Mouse (Mus musculus) liver, embryonic 11.5 days (tissue): ENCODE results near the gene Rb1. TPM values are rescaled to one million over a fixed set of nuclear protein-coding genes. Genes with fewer than 3 reads are reported as not detected.

Experiments used
- ATAC-seq: fragments of 200-750 bp; cut with Nextera tagmentation; replicated peaks from 2 replicates; pipeline ENCODE4 v1.8.0; 2017; ENCODE audit warnings: moderate number of reproducible peaks, mild to moderate bottlenecking, moderate TSS enrichment, moderate library complexity; ENCODE audit not compliant: low FRiP score
- DNase-seq: peaks from one replicate; pipeline ENCODE4 v3.0.0-alpha.2; 2017; ENCODE audit warnings: low spot score
- H3K27ac ChIP-seq: fragments of 300-500 bp; sonication (generic); 2 replicates; pipeline ENCODE4 v1.5.1; 2014; ENCODE audit warnings: mild to moderate bottlenecking, low read depth, low read length, control low read depth
- H3K27me3 ChIP-seq: fragments of 300-500 bp; sonication (generic); replicated peaks from 2 replicates; pipeline ENCODE4 v1.6.1; 2014; ENCODE audit warnings: low read length, mixed read lengths; ENCODE audit not compliant: control insufficient read depth, insufficient read depth
- H3K36me3 ChIP-seq: fragments of 300-500 bp; sonication (generic); 2 replicates; pipeline ENCODE4 v1.6.1; 2014; ENCODE audit warnings: mild to moderate bottlenecking, low read length, moderate library complexity, mixed read lengths; ENCODE audit not compliant: control insufficient read depth, insufficient read depth
- H3K4me1 ChIP-seq: fragments of 300-500 bp; sonication (generic); replicated peaks from 2 replicates; pipeline ENCODE4 v1.6.1; 2014; ENCODE audit warnings: low read length, mixed read lengths; ENCODE audit not compliant: control insufficient read depth, insufficient read depth
- H3K4me2 ChIP-seq: fragments of 300-500 bp; sonication (generic); 2 replicates; pipeline ENCODE4 v1.6.1; 2014; ENCODE audit warnings: mild to moderate bottlenecking, control low read depth, moderate library complexity
- H3K4me3 ChIP-seq: fragments of 300-500 bp; sonication (generic); 2 replicates; pipeline ENCODE4 v1.5.1; 2014; ENCODE audit warnings: low read depth, low read length, control low read depth
- H3K9ac ChIP-seq: fragments of 300-500 bp; sonication (generic); 2 replicates; pipeline ENCODE4 v1.6.1; 2014; ENCODE audit warnings: low read depth, low read length, control low read depth
- H3K9me3 ChIP-seq: fragments of 300-500 bp; sonication (generic); 2 replicates; pipeline ENCODE4 v1.6.1; 2016; ENCODE audit warnings: low read length, inconsistent platforms, mixed read lengths; ENCODE audit not compliant: control insufficient read depth
- WGBS: fragments of 180-500 bp; shearing (Covaris S2); extraction: QIAGEN DNeasy Blood & Tissue Kit; methylation state at CpG from one replicate; pipeline ENCODE4 v1.1.7; 2014; 5-methylcytosine and 5-hydroxymethylcytosine counted together
- polyA plus RNA-seq: library from polyadenylated mRNA; unstranded; fragments of >200 nt; fragmentation: Nextera tagmentation; extraction: Ambion mirVana; gene quantifications from 2 replicates; pipeline ENCODE4 v1.2.1, GENCODE M21; 2014

The Rb1 gene
- polyA plus RNA-seq, 1 experiment from 2014 or later: 22.3 TPM

DNA sequence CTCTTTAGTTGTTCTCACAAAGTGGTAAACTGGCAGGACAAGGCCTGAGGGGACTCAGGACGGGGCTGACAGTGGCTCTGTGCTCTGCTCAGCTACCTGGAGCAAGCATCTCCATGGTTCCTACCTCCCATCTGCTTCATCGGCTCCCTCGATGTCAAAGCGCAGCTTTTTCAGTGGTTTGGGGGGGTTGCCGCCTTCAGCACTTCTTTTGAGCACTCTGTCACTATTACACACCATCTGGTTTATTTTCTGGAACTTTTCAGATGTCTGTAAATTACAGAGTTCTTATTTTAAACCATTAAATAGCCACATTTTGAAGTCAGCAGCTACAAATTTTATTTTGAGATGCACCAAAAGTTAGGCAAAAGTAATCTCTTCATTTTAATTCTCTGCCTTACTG, 126.6 kb downstream of the Rb1 start:
- 76% methylated on average over 5 of the region's 5 CpGs for WGBS
- peaks cover 2% of the 10 kb centered on the region; the same call in 1 of the 2 replicates for H3K36me3 ChIP-seq

DNA sequence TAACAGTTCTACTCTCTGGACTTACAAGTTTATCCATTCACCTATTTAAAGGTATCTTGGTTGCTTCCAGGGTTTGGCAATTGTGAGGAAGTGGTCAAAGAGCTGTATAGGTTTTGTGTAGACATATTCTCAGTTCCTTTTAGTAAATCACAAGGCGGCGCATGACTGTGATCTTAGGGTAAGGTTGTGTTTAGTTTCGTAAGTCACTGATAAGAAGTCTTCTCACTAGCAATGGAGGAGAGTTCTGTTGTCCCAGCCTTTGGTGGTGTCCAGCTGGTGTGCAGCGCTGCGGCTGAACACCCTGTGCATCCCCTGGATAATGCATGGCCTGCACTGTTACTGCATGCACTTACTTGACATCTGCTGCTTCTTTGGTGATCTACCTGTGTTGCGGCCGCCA, 138.7 kb downstream of the Rb1 start:
- Histone ChIP-seq H3K27me3 (no peaks in the 10 kb centered on the region), H3K9ac (no peak overlapping the region), H3K4me3 (no peak overlapping the region), H3K9me3 (0 out of 2 replicates have a peak, but pooled peaks cover 3% of the 10 kb centered on the region), H3K4me2 (no peak overlapping the region), H3K36me3 (peaks cover 14% of the 10 kb centered on the region; the same call in 1 of the 2 replicates), H3K27ac (no peak overlapping the region), H3K4me1 (no peaks in the 10 kb centered on the region)
- WGBS: 85% methylated on average over 7 of the region's 7 CpGs
- ATAC-seq: no peak
- no peak for DNase-seq

More for the DNA sequence above, 126.6 kb downstream of the Rb1 start:
- no peak for ATAC-seq
- Histone ChIP-seq H3K27ac (no peak overlapping the region), H3K27me3 (no peaks in the 10 kb centered on the region), H3K4me2 (no peak overlapping the region), H3K4me3 (no peak overlapping the region), H3K4me1 (no peaks in the 10 kb centered on the region), H3K9ac (no peak overlapping the region), H3K9me3 (no peaks in the 10 kb centered on the region)
- DNase-seq: no peak

DNA sequence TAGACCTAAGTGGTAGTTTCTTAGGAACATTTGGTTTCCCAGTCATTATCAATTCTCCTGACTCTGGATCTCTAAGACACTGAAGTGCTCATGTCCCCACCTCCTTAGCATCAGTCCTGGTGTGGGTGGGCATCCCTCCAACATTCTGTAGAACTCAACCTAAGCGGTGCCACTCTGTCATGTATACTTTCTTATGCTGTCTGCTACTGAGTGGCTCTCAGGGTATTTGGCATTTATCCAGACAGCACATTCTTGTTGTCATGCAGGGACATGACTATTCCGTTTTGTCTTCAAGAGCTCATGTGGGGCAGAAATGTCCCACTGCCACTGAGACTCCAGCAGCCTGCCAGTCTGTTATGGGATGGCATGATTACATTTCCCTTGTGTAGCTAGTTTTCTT, 144.5 kb downstream of the Rb1 start:
- peaks cover 7% of the 10 kb centered on the region; the same call in 1 of the 2 replicates for H3K4me1 ChIP-seq
- 89% methylated on average over 2 of the region's 2 CpGs for WGBS
- H3K27me3 ChIP-seq: no peaks in the 10 kb centered on the region
- DNase-seq (no peak), ATAC-seq (no peak)
- H3K27ac ChIP-seq: no peak overlapping the region
- no peak overlapping the region for H3K4me2 ChIP-seq
- H3K9ac ChIP-seq: no peak overlapping the region
- H3K4me3 ChIP-seq: no peak overlapping the region
- H3K9me3 ChIP-seq: 0 out of 2 replicates have a peak, but pooled peaks cover 3% of the 10 kb centered on the region
- H3K36me3 ChIP-seq: peaks cover 16% of the 10 kb centered on the region; the same call in 1 of the 2 replicates

DNA sequence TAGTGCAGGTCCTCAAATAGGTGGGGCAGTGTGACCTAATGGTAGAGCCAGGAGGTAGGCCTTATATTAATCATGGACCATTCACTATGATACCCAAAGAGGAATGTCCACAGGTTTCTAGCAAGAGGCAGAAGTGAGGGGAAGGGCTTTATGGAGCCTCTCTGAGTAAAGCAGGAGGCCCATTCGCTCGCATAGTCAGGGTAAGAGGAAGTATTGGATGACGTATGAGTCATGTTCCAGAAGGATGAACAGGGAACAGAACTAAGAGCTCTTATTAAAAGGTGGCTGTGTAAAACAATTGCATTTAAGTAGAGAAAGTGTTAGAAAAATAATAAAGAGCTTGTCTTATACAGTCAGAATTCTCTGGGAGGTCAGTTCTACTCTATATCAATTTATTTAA, 145.0 kb downstream of the Rb1 start:
- Histone ChIP-seq H3K27ac (no peak overlapping the region), H3K4me1 (peaks cover 8% of the 10 kb centered on the region), H3K27me3 (no peaks in the 10 kb centered on the region), H3K36me3 (peaks cover 16% of the 10 kb centered on the region; the same call in 1 of the 2 replicates), H3K9ac (no peak overlapping the region), H3K9me3 (0 out of 2 replicates have a peak, but pooled peaks cover 3% of the 10 kb centered on the region), H3K4me2 (no peak overlapping the region), H3K4me3 (no peak overlapping the region)
- 77% methylated on average over 3 of the region's 3 CpGs for WGBS
- no peak for ATAC-seq
- no peak for DNase-seq

DNA sequence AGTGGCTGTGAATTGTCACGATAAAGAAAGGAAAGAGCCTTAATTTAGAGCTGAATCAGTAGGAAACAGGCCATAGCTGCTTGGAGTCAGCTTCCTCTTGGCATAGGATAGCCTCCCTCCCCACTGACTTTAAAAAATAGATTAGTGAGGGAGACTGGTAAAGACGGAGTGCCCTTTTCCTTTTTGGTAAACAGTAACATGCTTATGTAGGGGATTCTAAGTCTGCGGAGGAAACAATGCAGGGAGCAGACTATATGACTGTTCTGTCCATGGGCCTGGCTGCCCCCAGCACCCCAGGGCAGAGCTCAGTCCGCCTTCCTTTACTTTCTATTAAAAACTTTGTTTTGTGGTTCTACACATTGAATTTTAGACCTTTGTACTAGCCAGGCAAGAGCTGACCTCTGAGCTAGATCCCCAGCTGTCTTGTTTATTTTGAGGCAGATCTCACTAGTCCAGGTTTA, 146.4 kb downstream of the Rb1 start:
- DNase-seq (no peak), ATAC-seq (peak; percentile 37; the same call in 1 of the 2 replicates)
- H3K4me1 ChIP-seq: peaks cover 16% of the 10 kb centered on the region
- no peak overlapping the region for H3K4me2 ChIP-seq
- H3K4me3 ChIP-seq: no peak overlapping the region
- H3K36me3 ChIP-seq: peaks cover 13% of the 10 kb centered on the region; the same call in 1 of the 2 replicates
- H3K27ac ChIP-seq: peak overlapping the region; percentile 4; the same call in 1 of the 2 replicates
- no peaks in the 10 kb centered on the region for H3K27me3 ChIP-seq
- H3K9ac ChIP-seq: no peak overlapping the region
- no peaks in the 10 kb centered on the region for H3K9me3 ChIP-seq
- 55% methylated on average over 4 of the region's 4 CpGs for WGBS

DNA sequence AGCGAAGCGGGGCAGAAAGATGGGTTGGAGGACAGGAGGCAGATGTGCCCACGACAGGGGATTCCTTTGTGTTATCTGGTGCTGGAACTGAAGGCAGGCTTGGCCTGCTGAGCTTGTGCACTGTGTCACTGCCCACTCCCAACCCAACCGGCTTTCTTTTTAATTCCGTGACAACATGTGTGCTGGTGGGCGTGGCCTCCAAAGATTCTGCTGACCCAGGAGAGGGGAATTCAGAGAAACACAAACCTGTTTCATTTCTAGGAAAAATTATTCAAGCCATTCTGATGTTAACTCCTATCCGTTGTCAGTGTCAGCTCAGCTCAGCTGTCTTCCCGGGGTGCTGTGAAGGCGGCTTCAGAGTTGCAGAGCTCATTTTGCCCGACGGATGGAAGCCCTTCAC, 147.7 kb downstream of the Rb1 start:
- 80% methylated on average over 11 of the region's 11 CpGs for WGBS
- Histone ChIP-seq H3K27ac (no peak overlapping the region), H3K4me1 (peaks cover 16% of the 10 kb centered on the region), H3K4me3 (no peak overlapping the region), H3K36me3 (peaks cover 12% of the 10 kb centered on the region; the same call in 1 of the 2 replicates), H3K9me3 (no peaks in the 10 kb centered on the region), H3K27me3 (no peaks in the 10 kb centered on the region), H3K4me2 (no peak overlapping the region), H3K9ac (no peak overlapping the region)
- ATAC-seq (no peak), DNase-seq (no peak)

DNA sequence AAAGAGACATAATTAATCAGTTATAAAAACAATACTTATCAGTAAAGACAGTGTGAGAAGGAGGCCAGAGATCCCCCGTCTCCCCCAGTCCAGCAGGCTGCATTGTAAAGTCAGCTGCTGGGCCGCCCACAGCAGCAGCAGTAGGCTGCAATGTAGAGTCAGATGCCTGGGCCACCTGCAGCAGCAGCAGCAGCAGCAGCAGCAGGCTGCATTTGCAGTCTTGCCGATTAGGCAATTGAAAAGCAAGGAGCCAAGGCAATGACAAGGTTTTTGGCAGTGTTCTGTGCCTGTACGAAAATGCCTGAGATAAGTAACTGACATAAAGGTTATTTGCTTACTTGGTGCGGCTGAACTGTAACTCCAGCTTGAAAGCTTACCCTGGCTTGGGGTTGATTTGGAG, 149.4 kb downstream of the Rb1 start:
- no peak for DNase-seq
- Histone ChIP-seq H3K9ac (no peak overlapping the region), H3K4me3 (no peak overlapping the region), H3K4me1 (peaks cover 16% of the 10 kb centered on the region), H3K4me2 (no peak overlapping the region), H3K27ac (0 out of 2 replicates have a peak overlapping the region, but pooled peaks have one; percentile 43), H3K9me3 (no peaks in the 10 kb centered on the region), H3K36me3 (peaks cover 5% of the 10 kb centered on the region; the same call in 1 of the 2 replicates), H3K27me3 (no peaks in the 10 kb centered on the region)
- ATAC-seq: no peak
- WGBS: 66% methylated on average over 5 of the region's 5 CpGs

DNA sequence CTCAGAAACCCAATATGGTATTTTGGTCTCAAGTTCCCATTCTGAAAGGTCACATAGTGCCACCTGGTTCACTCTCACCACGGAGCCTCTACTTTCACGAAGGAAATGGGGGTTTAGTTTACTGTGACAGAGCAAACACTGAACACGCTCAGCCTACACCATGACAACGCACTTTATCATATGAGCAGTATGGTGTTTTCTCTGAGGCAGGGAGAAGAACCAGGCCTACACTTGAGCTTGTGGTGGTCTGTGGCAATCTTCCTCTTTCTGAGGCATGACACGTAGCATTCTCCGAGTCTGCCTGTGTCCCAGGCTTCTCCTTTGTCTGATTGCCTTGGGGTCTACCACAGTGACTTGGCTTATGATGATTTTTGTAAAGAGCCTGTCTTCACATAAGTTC, 149.8 kb downstream of the Rb1 start:
- peak; percentile 48; the same call in 1 of the 2 replicates for ATAC-seq
- Histone ChIP-seq H3K4me2 (no peak overlapping the region), H3K4me3 (no peak overlapping the region), H3K27me3 (no peaks in the 10 kb centered on the region), H3K9me3 (no peaks in the 10 kb centered on the region), H3K4me1 (peaks cover 16% of the 10 kb centered on the region), H3K27ac (0 out of 2 replicates have a peak overlapping the region, but pooled peaks have one; percentile 43), H3K9ac (no peak overlapping the region), H3K36me3 (peaks cover 5% of the 10 kb centered on the region; the same call in 1 of the 2 replicates)
- 56% methylated on average over 6 of the region's 6 CpGs for WGBS
- no peak for DNase-seq

DNA sequence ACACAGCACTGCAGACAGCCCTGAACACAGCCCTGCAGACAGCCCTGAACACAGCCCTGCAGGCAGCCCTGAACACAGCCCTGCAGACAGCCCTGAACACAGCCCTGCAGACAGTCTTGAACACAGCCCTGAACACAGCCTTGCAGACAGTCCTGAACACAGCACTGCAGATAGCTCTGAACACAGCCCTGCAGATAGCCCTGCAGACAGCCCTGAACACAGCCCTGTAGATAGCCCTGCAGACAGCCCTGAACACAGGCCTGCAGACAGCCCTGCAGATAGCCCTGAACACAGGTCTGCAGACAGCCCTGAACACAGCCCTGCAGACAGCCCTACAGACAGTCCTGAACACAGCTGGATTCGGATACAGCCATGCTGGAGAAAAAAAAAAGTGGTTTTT, 150.6 kb downstream of the Rb1 start:
- ATAC-seq (no peak), DNase-seq (no peak)
- Histone ChIP-seq H3K9ac (no peak overlapping the region), H3K4me3 (no peak overlapping the region), H3K4me2 (no peak overlapping the region), H3K27ac (no peak overlapping the region; the same call in 1 of the 2 replicates), H3K36me3 (peaks cover 5% of the 10 kb centered on the region; the same call in 1 of the 2 replicates), H3K9me3 (no peaks in the 10 kb centered on the region), H3K27me3 (no peaks in the 10 kb centered on the region), H3K4me1 (peaks cover 16% of the 10 kb centered on the region)
- WGBS: 92% methylated on average over 1 of the region's 1 CpGs
